In the genomic region with DNA sequence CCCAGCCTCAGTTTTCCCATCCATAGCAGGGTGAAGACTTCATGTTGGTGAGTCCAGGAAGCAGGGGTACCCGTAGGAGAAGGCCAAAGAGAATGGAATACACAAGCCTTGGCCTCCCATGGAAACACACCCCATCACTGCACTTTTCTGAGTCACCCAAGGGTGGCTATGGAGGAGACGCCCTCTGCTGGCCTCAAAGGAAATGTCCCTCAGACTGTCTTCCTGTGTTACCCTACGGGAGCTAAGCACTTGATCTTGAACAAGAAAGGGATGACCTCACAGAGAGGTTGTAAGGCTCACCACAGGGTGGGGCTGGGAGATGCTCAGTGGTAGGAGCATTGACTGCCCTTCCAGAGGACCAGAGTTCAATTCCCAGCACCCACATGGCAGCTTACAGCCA, we compare ENCODE assay signal across 9 mouse cellular contexts. TPM values are rescaled to one million over a fixed set of nuclear protein-coding genes. Genes with fewer than 3 reads are reported as not detected.
DNase-seq lines count a peak whose midpoint lies in the region; ATAC-seq and TF ChIP-seq lines count a peak whose summit lies in the region.
"Had no signal": no experiment of that assay in that cellular context is flagged by ENCODE, and none has a peak within 500 bp of the region (broad histone marks: within the 10 kb centered on the region; RNA-seq: fewer than 3 reads in every experiment).

No protein-coding gene starts in this region.

- peak; percentile 70 for DNase-seq in kidney, adult 2 months
- peak; percentile 85 for DNase-seq in MEL-GATA-1-ER (ENCODE audit: extremely low read depth, low read depth)
- peak; percentile 66 for DNase-seq in kidney, postnatal 25 days
- peak; percentile 76 to 79 for DNase-seq in natural killer cell, adult 2 months (ENCODE audit: low spot score in 2 of 2)
- no peak for DNase-seq in left cerebral cortex, adult 9 months (ENCODE audit: low spot score in 2 of 2)

- no peaks in the 10 kb centered on the region for H3K36me3 ChIP-seq in kidney, adult 2 months (ENCODE audit: control insufficient read depth, insufficient read depth, low read length)
- H3K36me3 ChIP-seq in kidney, embryonic 16.5 days (ENCODE audit: insufficient read depth, low read length), result peaks cover 8% of the 10 kb centered on the region; the same call in 1 of the 2 replicates
- H3K36me3 ChIP-seq in forebrain, embryonic 12.5 days (replicated peaks), result 0 out of 2 replicates have a peak, but pooled peaks cover 3% of the 10 kb centered on the region

- no peaks in the 10 kb centered on the region for H3K9me3 ChIP-seq in kidney, embryonic 16.5 days (ENCODE audit: low read length)
- H3K9me3 ChIP-seq in forebrain, embryonic 12.5 days, result no peaks in the 10 kb centered on the region
- H3K9me3 ChIP-seq: neural tube, embryonic 12.5 days had no signal

- no peaks in the 10 kb centered on the region for H3K27me3 ChIP-seq in kidney, adult 2 months (replicated peaks; ENCODE audit: control insufficient read depth, insufficient read depth, low read length)
- H3K27me3 ChIP-seq in kidney, embryonic 16.5 days (ENCODE audit: insufficient read depth, low read length), result no peaks in the 10 kb centered on the region
- peaks cover 21% of the 10 kb centered on the region for H3K27me3 ChIP-seq in forebrain, embryonic 12.5 days
- H3K27me3 ChIP-seq: neural tube, embryonic 12.5 days had no signal

- peak; percentile 88 for TF ChIP-seq CTCF in kidney, adult 2 months (conservative IDR thresholded peaks at IDR 0.05; ENCODE audit: insufficient read depth, insufficient read length, low read depth, low read length)
- TF ChIP-seq CTCF in cortical plate, adult 2 months (IDR thresholded peaks at IDR 0.05; ENCODE audit: extremely low read depth, insufficient read depth, low read length), result peak; percentile 58

- no peak overlapping the region for H3K27ac ChIP-seq in kidney, adult 2 months (ENCODE audit: insufficient read depth, low read depth, low read length)
- H3K27ac ChIP-seq in kidney, embryonic 16.5 days (ENCODE audit: low read length), result no peak overlapping the region
- H3K27ac ChIP-seq in cortical plate, adult 2 months (ENCODE audit: insufficient read depth, low read length), result no peak overlapping the region
- H3K27ac ChIP-seq in forebrain, embryonic 12.5 days, result no peak overlapping the region
- H3K27ac ChIP-seq: neural tube, embryonic 12.5 days had no signal

- no peak overlapping the region for H3K4me2 ChIP-seq in kidney, embryonic 16.5 days (replicated peaks; ENCODE audit: low read depth, low read length)
- H3K4me2 ChIP-seq in forebrain, embryonic 12.5 days, result no peak overlapping the region
- H3K4me2 ChIP-seq: neural tube, embryonic 12.5 days had no signal

- no peak overlapping the region for H3K9ac ChIP-seq in kidney, embryonic 16.5 days (replicated peaks; ENCODE audit: low read length)
- no peak overlapping the region for H3K9ac ChIP-seq in forebrain, embryonic 12.5 days
- H3K9ac ChIP-seq: neural tube, embryonic 12.5 days had no signal

- H3K4me3 ChIP-seq in kidney, adult 2 months (ENCODE audit: insufficient read depth, low read depth, low read length), result no peak overlapping the region
- no peak overlapping the region for H3K4me3 ChIP-seq in kidney, embryonic 16.5 days (ENCODE audit: low read length)
- H3K4me3 ChIP-seq in cortical plate, adult 2 months (ENCODE audit: insufficient read depth, low read length), result no peak overlapping the region
- H3K4me3 ChIP-seq in forebrain, embryonic 12.5 days (replicated peaks), result no peak overlapping the region
- H3K4me3 ChIP-seq: neural tube, embryonic 12.5 days had no signal

- peaks cover 12% of the 10 kb centered on the region for H3K4me1 ChIP-seq in kidney, adult 2 months (ENCODE audit: control insufficient read depth, insufficient read depth, low read length)
- H3K4me1 ChIP-seq in kidney, embryonic 16.5 days (ENCODE audit: insufficient read depth, low read length), result peaks cover 30% of the 10 kb centered on the region
- H3K4me1 ChIP-seq in cortical plate, adult 2 months (ENCODE audit: control insufficient read depth, insufficient read depth, low read length), result peaks cover 6% of the 10 kb centered on the region
- peaks cover 34% of the 10 kb centered on the region for H3K4me1 ChIP-seq in forebrain, embryonic 12.5 days

- WGBS in kidney, adult 2 months, result 22% methylated on average over 3 of the region's 3 CpGs
- 17% methylated on average over 3 of the region's 3 CpGs for whole genome bisulfite sequencing in kidney, embryonic 16.5 days
- WGBS in forebrain, embryonic 12.5 days, result 27% methylated on average over 3 of the region's 3 CpGs

- ATAC-seq in kidney, embryonic 16.5 days (ENCODE audit: low FRiP score, low TSS enrichment), result no peak
- ATAC-seq in forebrain, embryonic 12.5 days (ENCODE audit: low FRiP score), result no peak

- no peak for TF ChIP-seq POLR2A in kidney, adult 2 months (IDR thresholded peaks at IDR 0.05; ENCODE audit: low read depth, low read length)
- no peak for TF ChIP-seq POLR2A in cortical plate, adult 2 months (IDR thresholded peaks at IDR 0.05; ENCODE audit: extremely low read depth, insufficient read depth, low read length)

RNA-seq across cellular contexts. Expression of a gene that starts 3.2 kb away (rescaled TPM):
- 19.3 and 24.1 TPM in 2 replicates for polyA plus RNA-seq in kidney, adult 2 months (2012; rRNA removed)
- polyA plus RNA-seq in kidney, embryonic 16.5 days (2015; fragmentation: Nextera tagmentation; extraction: Ambion mirVana), result 55.0 and 59.9 TPM in 2 replicates
- polyA plus RNA-seq in cortical plate, adult 2 months (2012; rRNA removed), result 38.9 and 39.5 TPM in 2 replicates
- 53.5 and 56.4 TPM in 2 replicates for polyA plus RNA-seq in forebrain, embryonic 12.5 days (2016; fragmentation: Nextera tagmentation; extraction: Ambion mirVana)

RNA-seq across cellular contexts. Expression of a gene that starts 5.1 kb away (rescaled TPM):
- polyA plus RNA-seq in kidney, adult 2 months (2012; rRNA removed), result 310 and 318 TPM in 2 replicates
- polyA plus RNA-seq in kidney, embryonic 16.5 days (2015; fragmentation: Nextera tagmentation; extraction: Ambion mirVana), result 659 and 673 TPM in 2 replicates
- polyA plus RNA-seq in cortical plate, adult 2 months (2012; rRNA removed), result 42.9 and 44.4 TPM in 2 replicates
- polyA plus RNA-seq in forebrain, embryonic 12.5 days (2016; fragmentation: Nextera tagmentation; extraction: Ambion mirVana), result 216 and 321 TPM in 2 replicates

RNA-seq across cellular contexts. Expression of a gene that starts 15.9 kb away (rescaled TPM):
- 41.8 and 47.6 TPM in 2 replicates for polyA plus RNA-seq in kidney, adult 2 months (2012; rRNA removed)
- polyA plus RNA-seq in kidney, embryonic 16.5 days (2015; fragmentation: Nextera tagmentation; extraction: Ambion mirVana), result 67.3 and 78.4 TPM in 2 replicates
- 10.3 and 11.0 TPM in 2 replicates for polyA plus RNA-seq in cortical plate, adult 2 months (2012; rRNA removed)
- 40.4 and 46.9 TPM in 2 replicates for polyA plus RNA-seq in forebrain, embryonic 12.5 days (2016; fragmentation: Nextera tagmentation; extraction: Ambion mirVana)

RNA-seq across cellular contexts. Expression of a gene that starts 17.9 kb away (rescaled TPM):
- 1.7 and 1.9 TPM in 2 replicates for polyA plus RNA-seq in kidney, adult 2 months (2012; rRNA removed)
- polyA plus RNA-seq in kidney, embryonic 16.5 days (2015; fragmentation: Nextera tagmentation; extraction: Ambion mirVana), result 11.7 and 12.0 TPM in 2 replicates
- 226 and 238 TPM in 2 replicates for polyA plus RNA-seq in cortical plate, adult 2 months (2012; rRNA removed)
- polyA plus RNA-seq in forebrain, embryonic 12.5 days (2016; fragmentation: Nextera tagmentation; extraction: Ambion mirVana), result 51.7 and 53.6 TPM in 2 replicates

RNA-seq across cellular contexts. Expression of a gene that starts 32.0 kb away (rescaled TPM):
- 26.2 and 30.0 TPM in 2 replicates for polyA plus RNA-seq in kidney, adult 2 months (2012; rRNA removed)
- 33.1 and 41.0 TPM in 2 replicates for polyA plus RNA-seq in kidney, embryonic 16.5 days (2015; fragmentation: Nextera tagmentation; extraction: Ambion mirVana)
- polyA plus RNA-seq in cortical plate, adult 2 months (2012; rRNA removed), result 39.5 and 42.2 TPM in 2 replicates
- 10.3 TPM in 2 replicates for polyA plus RNA-seq in forebrain, embryonic 12.5 days (2016; fragmentation: Nextera tagmentation; extraction: Ambion mirVana)

Comparison
In these comparisons a context has a peak if more than half of its experiments do, and no peak if none do; other contexts are left out.
1. DNase-seq: peak in kidney, adult 2 months (single experiment), MEL-GATA-1-ER (single experiment), kidney, postnatal 25 days (2 of 2) and natural killer cell, adult 2 months (2 of 2); none in left cerebral cortex, adult 9 months (0 of 2).